Mouse (Mus musculus) forebrain, embryonic 12.5 days (tissue): ENCODE data around the gene Ripor1. TPM values are rescaled to one million over a fixed set of nuclear protein-coding genes. Genes with fewer than 3 reads are reported as not detected.
A peak's percentile ranks its signal among the peaks of the same experiment; 100 is the strongest.
"Not testable (repeated sequence)": the region's sequence is repeated elsewhere in the genome, so short reads cannot be mapped to it uniquely, and the experiment has no call there.

ENCODE experiments used
- ATAC-seq: fragments of 200-750 bp; cut with Nextera tagmentation; 2 replicates; pipeline ENCODE4 v1.8.0; 2017; ENCODE audit warnings: moderate TSS enrichment; ENCODE audit not compliant: low FRiP score
- H3K27ac ChIP-seq: fragments of 300-500 bp; sonication (generic); 2 replicates; pipeline ENCODE4 v1.5.1; 2016; ENCODE audit warnings: mild to moderate bottlenecking
- H3K27me3 ChIP-seq: fragments of 300-500 bp; sonication (generic); 2 replicates; pipeline ENCODE4 v1.6.1; 2016; ENCODE audit warnings: mild to moderate bottlenecking
- H3K36me3 ChIP-seq: fragments of 300-500 bp; sonication (generic); replicated peaks from 2 replicates; pipeline ENCODE4 v1.6.1; 2016; ENCODE audit warnings: mild to moderate bottlenecking
- H3K4me1 ChIP-seq: fragments of 300-500 bp; sonication (generic); 2 replicates; pipeline ENCODE4 v1.6.1; 2016
- H3K4me2 ChIP-seq: fragments of 300-500 bp; sonication (generic); 2 replicates; pipeline ENCODE4 v1.6.1; 2016; ENCODE audit warnings: mild to moderate bottlenecking, moderate library complexity
- H3K4me3 ChIP-seq: fragments of 300-500 bp; sonication (generic); replicated peaks from 2 replicates; pipeline ENCODE4 v1.5.1; 2016; ENCODE audit warnings: mild to moderate bottlenecking
- H3K9ac ChIP-seq: fragments of 300-500 bp; sonication (generic); 2 replicates; pipeline ENCODE4 v1.6.1; 2016; ENCODE audit warnings: mild to moderate bottlenecking
- H3K9me3 ChIP-seq: fragments of 300-500 bp; sonication (generic); 2 replicates; pipeline ENCODE4 v1.6.1; 2016
- WGBS: fragments of 180-500 bp; shearing (Covaris S2); methylation state at CpG from one replicate; pipeline ENCODE4 v1.1.7; 2016; 5-methylcytosine and 5-hydroxymethylcytosine counted together
- polyA plus RNA-seq: library from polyadenylated mRNA; unstranded; fragments of >200 nt; fragmentation: Nextera tagmentation; extraction: Ambion mirVana; gene quantifications from 2 replicates; pipeline ENCODE4 v1.2.1, GENCODE M21; 2016

Ripor1 gene
- polyA plus RNA-seq, 1 experiment from 2014 or later: 17.3 TPM

GRCm38 (mm10) chr8:105592431-105592830 is 12.6 kb upstream of the Ripor1 start:
- no peak for ATAC-seq
- no peak overlapping the region for H3K27ac ChIP-seq
- no peak overlapping the region for H3K9ac ChIP-seq
- no peaks in the 10 kb centered on the region for H3K9me3 ChIP-seq
- WGBS: 86% methylated on average over 2 of the region's 2 CpGs
- H3K36me3 ChIP-seq: no peaks in the 10 kb centered on the region
- peaks cover 11% of the 10 kb centered on the region for H3K4me1 ChIP-seq
- no peak overlapping the region for H3K4me3 ChIP-seq
- H3K4me2 ChIP-seq: no peak overlapping the region
- peaks cover 18% of the 10 kb centered on the region; the same call in 1 of the 2 replicates for H3K27me3 ChIP-seq

DNA sequence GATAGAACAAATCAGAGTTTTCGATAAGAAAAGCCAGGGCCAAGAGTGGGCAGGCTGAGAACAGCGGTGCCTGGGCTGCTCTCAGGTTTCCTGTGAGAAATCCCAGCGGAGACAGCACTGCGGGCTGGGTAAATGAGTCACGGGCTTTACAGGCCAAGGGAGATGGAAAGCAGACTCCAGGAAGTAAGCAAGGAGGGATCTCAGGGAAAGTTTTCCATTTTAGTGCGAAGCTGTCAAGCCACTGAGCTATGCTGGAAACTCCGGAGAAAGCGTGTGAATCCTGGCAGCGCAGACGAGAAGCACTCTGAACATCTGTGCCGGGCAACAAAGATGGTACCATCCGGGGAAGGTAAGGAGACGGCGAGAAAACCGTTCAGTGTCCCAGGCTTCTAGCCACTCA is 11.2 kb upstream of the Ripor1 start:
- Histone ChIP-seq H3K4me2 (no peak overlapping the region), H3K4me3 (no peak overlapping the region)
- ATAC-seq: no peak

DNA sequence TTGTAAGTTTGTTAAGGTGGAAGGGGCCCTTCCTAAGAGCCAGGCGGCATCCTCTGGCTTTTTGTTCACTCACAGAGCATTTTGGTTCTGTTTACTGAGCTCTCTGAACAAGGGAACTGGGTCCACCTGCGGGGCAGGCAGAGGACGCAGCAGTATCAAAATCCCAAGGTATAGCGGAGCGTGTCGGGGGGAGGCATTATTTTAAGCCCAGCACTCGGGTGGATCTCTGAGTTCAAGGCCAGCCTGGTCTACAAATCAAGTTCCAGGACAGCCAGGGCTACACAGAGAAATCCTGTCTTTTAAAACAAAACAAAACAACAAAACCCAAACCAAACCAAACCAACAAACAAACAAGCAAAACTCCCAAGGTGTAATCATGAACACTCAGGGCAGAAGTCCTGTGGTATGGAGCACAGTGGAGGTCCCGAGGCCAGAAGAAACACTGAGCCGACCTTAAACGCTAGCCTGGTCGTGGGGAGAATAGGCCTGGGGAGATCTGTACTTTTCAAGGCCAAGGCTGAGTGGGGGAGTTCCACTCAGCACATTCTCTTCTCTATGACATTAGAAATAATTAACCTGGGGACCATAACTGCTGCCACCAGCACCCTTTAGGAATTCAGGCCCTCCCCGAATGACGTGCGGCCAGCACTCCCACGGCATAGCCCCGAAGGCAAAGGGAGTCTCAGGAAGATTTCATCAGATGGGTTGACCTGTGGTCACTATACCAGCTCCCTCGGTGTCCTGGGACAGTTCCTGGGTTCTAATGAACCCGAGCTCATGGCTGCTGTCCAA is 10.4 kb upstream of the Ripor1 start:
- Histone ChIP-seq H3K27me3 (peaks cover 18% of the 10 kb centered on the region; the same call in 1 of the 2 replicates), H3K27ac (no peak overlapping the region), H3K4me2 (no peak overlapping the region), H3K9me3 (no peaks in the 10 kb centered on the region), H3K4me3 (no peak overlapping the region), H3K9ac (no peak overlapping the region), H3K36me3 (no peaks in the 10 kb centered on the region), H3K4me1 (peaks cover 11% of the 10 kb centered on the region)
- 81% methylated on average over 18 of the region's 18 CpGs for WGBS
- ATAC-seq: no peak

More for the DNA sequence above, 11.2 kb upstream of the Ripor1 start:
- H3K9ac ChIP-seq: no peak overlapping the region
- WGBS: 30% methylated on average over 15 of the region's 15 CpGs
- peaks cover 18% of the 10 kb centered on the region; the same call in 1 of the 2 replicates for H3K27me3 ChIP-seq
- no peak overlapping the region for H3K27ac ChIP-seq
- no peaks in the 10 kb centered on the region for H3K36me3 ChIP-seq
- H3K9me3 ChIP-seq: no peaks in the 10 kb centered on the region
- H3K4me1 ChIP-seq: peaks cover 11% of the 10 kb centered on the region

DNA sequence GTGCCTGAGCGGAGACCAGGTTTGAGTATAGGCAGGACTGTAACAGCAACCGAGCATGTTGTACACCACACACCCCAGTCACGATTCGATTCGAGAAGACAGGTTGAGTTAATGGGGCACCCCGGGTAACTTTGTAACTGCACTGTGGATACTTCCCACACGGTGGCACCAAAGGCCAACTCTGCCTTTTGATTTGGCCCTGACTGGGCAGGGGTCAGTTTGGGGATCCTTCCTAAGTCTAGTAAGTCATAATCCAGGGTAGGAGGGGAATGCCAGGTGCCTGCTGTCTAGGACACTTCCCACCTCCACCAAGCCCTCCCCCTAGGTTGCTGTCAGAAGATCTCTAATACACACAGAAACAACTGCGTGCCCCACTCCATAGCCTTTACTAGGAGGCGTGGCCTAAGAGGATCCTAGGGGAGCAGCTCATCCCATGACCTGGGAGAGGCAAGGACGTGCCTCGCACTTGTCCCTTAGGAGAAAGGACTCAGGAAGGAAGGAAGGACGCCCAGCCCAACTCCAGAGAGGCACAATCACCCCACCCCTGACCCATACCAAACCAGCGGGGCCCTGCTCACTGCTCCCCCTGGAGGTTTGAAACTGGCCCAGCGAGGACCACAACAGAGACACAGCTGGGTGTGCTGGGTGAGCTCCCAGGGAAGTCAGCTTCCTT is 8.6 kb upstream of the Ripor1 start:
- Histone ChIP-seq H3K9ac (no peak overlapping the region), H3K27ac (no peak overlapping the region), H3K4me1 (peaks cover 11% of the 10 kb centered on the region), H3K9me3 (no peaks in the 10 kb centered on the region), H3K36me3 (no peaks in the 10 kb centered on the region), H3K4me3 (no peak overlapping the region), H3K4me2 (peak overlapping the region; percentile 23; the same call in 1 of the 2 replicates), H3K27me3 (peaks cover 18% of the 10 kb centered on the region; the same call in 1 of the 2 replicates)
- ATAC-seq: peak; percentile 44; the same call in 1 of the 2 replicates
- 3% methylated on average over 14 of the region's 14 CpGs for WGBS

DNA sequence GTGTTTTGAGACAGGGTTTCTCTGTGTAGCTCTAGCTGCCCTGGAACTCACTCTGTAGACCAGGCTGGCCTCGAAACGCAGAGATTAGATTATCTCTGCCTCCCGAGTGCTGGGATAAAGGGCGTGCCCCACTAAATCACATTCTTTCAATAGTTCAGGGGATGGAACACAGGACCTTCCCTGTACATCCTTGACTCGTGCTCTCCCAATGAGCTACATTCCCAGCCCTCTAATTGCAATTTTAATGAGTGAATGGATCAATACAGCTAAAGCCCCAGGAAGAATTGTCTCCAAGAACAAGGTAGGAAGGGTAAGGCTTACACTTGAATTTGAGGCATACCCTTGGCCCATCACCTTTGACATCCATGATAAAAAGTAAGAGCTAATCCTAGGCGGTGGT is 6.3 kb upstream of the Ripor1 start:
- ATAC-seq: no peak
- H3K36me3 ChIP-seq: no peaks in the 10 kb centered on the region
- no peak overlapping the region for H3K4me2 ChIP-seq
- no peak overlapping the region for H3K27ac ChIP-seq
- WGBS: 85% methylated on average over 6 of the region's 6 CpGs
- no peaks in the 10 kb centered on the region for H3K9me3 ChIP-seq
- H3K9ac ChIP-seq: no peak overlapping the region
- no peak overlapping the region for H3K4me3 ChIP-seq
- H3K27me3 ChIP-seq: peaks cover 18% of the 10 kb centered on the region; the same call in 1 of the 2 replicates
- H3K4me1 ChIP-seq: peaks cover 9% of the 10 kb centered on the region

GRCm38 (mm10) chr8:105601301-105601700 is 3.8 kb upstream of the Ripor1 start:
- WGBS: 76% methylated on average over 5 of the region's 5 CpGs
- H3K4me2 ChIP-seq: no peak overlapping the region

GRCm38 (mm10) chr8:105602540-105602939 is 2.5 kb upstream of the Ripor1 start:
- not testable (repeated sequence) for H3K4me2 ChIP-seq, ATAC-seq, H3K27me3 ChIP-seq, H3K9me3 ChIP-seq, H3K36me3 ChIP-seq, H3K4me3 ChIP-seq, H3K9ac ChIP-seq, H3K27ac ChIP-seq
- WGBS: 89% methylated on average over 3 of the region's 3 CpGs
- H3K4me1 ChIP-seq: peaks cover 28% of the 10 kb centered on the region

More at GRCm38 (mm10) chr8:105601301-105601700, 3.8 kb upstream of the Ripor1 start:
- H3K4me3 ChIP-seq: no peak overlapping the region
- H3K9ac ChIP-seq: no peak overlapping the region
- peaks cover 20% of the 10 kb centered on the region for H3K4me1 ChIP-seq
- peaks cover 7% of the 10 kb centered on the region; the same call in 1 of the 2 replicates for H3K27me3 ChIP-seq
- H3K27ac ChIP-seq: no peak overlapping the region
- no peaks in the 10 kb centered on the region for H3K36me3 ChIP-seq
- ATAC-seq: no peak
- H3K9me3 ChIP-seq: no peaks in the 10 kb centered on the region

DNA sequence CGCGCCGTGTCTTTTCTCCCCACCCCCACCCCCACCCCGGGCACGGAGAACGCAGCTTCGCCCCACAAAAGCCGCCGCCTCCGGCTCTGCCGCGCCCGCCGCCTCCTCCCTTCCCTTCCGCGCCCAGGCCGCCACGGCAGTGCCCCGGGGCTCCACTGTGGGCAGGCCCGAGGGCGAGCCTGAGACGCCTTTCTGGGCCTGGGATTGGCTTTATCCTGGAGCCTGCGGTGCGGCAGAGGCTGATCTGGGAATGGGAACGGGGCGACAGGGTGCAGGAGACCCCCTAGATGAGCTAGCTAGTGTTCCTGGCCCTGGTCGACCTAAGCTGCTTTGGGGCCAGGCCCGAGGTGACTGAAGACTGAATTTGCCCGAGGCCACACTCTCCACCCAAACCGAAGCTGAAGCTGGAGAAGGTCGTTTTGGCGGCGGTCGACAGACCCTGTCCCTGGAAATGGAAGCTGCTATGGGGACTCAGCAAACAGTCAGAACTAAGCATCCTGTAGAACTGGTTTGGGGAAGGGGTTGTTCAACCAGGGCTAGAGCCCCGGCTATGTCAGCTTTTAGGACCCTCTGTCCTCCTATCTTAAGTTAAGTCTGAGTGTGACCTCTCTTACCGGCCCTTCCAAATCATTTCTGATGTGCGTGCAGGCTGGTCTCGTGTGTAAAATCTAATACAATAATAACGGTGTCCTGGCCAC is 585 bp downstream of the Ripor1 start:
- H3K4me1 ChIP-seq: peaks cover 32% of the 10 kb centered on the region
- 1% methylated on average over 36 of the region's 39 CpGs for WGBS
- peak overlapping the region; percentile 93 for H3K4me2 ChIP-seq
- H3K9ac ChIP-seq: peak overlapping the region; percentile 90
- no peaks in the 10 kb centered on the region for H3K36me3 ChIP-seq
- peak overlapping the region; percentile 89 for H3K27ac ChIP-seq
- peaks cover 7% of the 10 kb centered on the region; the same call in 1 of the 2 replicates for H3K27me3 ChIP-seq
- no peaks in the 10 kb centered on the region for H3K9me3 ChIP-seq
- H3K4me3 ChIP-seq: peak overlapping the region; percentile 80
- ATAC-seq: peak; percentile 42

- Histone ChIP-seq H3K4me3 (peak overlapping the region; percentile 80), H3K4me2 (peak overlapping the region; percentile 93)
Observed at GRCm38 (mm10) chr8:105606189-105607023, 1.4 kb downstream of the Ripor1 start.

DNA sequence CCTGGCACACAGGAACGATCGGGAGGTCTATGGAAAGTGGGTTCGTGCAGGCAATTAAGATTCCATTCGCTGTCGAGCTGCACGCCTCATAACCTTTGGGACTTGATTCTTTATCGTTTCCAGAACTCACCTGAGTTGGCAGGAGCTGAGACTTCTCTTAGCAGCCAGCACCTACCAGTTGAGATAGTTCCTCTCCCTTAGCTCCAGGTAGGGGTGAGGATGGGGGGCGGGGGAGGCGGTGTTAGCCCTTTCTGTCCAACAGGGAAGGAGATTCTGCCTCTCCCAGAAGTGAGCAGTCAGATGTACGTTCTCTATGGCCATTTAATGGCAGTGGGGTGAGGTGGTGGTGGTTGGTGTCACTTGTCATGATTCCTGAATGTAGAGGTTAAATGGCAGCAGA is 2.0 kb downstream of the Ripor1 start:
- peak overlapping the region; percentile 93 for H3K4me2 ChIP-seq
- H3K9me3 ChIP-seq: no peaks in the 10 kb centered on the region
- H3K27ac ChIP-seq: peak overlapping the region; percentile 89; the same call in 1 of the 2 replicates
- no peak for ATAC-seq
- 0 out of 2 replicates have a peak, but pooled peaks cover 3% of the 10 kb centered on the region for H3K36me3 ChIP-seq
- 3% methylated on average over 10 of the region's 10 CpGs for WGBS
- peak overlapping the region; percentile 90 for H3K9ac ChIP-seq
- peaks cover 11% of the 10 kb centered on the region for H3K27me3 ChIP-seq
- H3K4me1 ChIP-seq: peaks cover 32% of the 10 kb centered on the region
- H3K4me3 ChIP-seq: peak overlapping the region; percentile 80

More at GRCm38 (mm10) chr8:105606189-105607023, 1.4 kb downstream of the Ripor1 start:
- peak; percentile 77 for ATAC-seq
- H3K36me3 ChIP-seq: no peaks in the 10 kb centered on the region
- no peaks in the 10 kb centered on the region for H3K9me3 ChIP-seq
- WGBS: 2% methylated on average over 30 of the region's 30 CpGs
- H3K4me1 ChIP-seq: peaks cover 32% of the 10 kb centered on the region
- H3K9ac ChIP-seq: peak overlapping the region; percentile 90
- peak overlapping the region; percentile 89 for H3K27ac ChIP-seq
- H3K27me3 ChIP-seq: peaks cover 7% of the 10 kb centered on the region; the same call in 1 of the 2 replicates

GRCm38 (mm10) chr8:105607684-105608083 is 2.6 kb downstream of the Ripor1 start:
- peak overlapping the region; percentile 93 for H3K4me2 ChIP-seq
- H3K9me3 ChIP-seq: no peaks in the 10 kb centered on the region
- no peak for ATAC-seq
- H3K4me1 ChIP-seq: peaks cover 35% of the 10 kb centered on the region
- 23% methylated on average over 4 of the region's 4 CpGs for WGBS
- no peak overlapping the region for H3K9ac ChIP-seq
- H3K4me3 ChIP-seq: no peak overlapping the region
- H3K36me3 ChIP-seq: 0 out of 2 replicates have a peak, but pooled peaks cover 3% of the 10 kb centered on the region
- peaks cover 17% of the 10 kb centered on the region for H3K27me3 ChIP-seq
- H3K27ac ChIP-seq: no peak overlapping the region
